Mouse (Mus musculus) heart, embryonic 12.5 days (tissue): ENCODE measurements around the gene Gfpt1. TPM values are rescaled to one million over a fixed set of nuclear protein-coding genes. Genes with fewer than 3 reads are reported as not detected.

Source experiments
- ATAC-seq: fragments of 200-750 bp; cut with Nextera tagmentation; 2 replicates; pipeline ENCODE4 v1.8.0; 2017; ENCODE audit warnings: moderate TSS enrichment, moderate library complexity; ENCODE audit not compliant: insufficient number of reproducible peaks, low FRiP score
- H3K27ac ChIP-seq: fragments of 300-500 bp; sonication (generic); 2 replicates; pipeline ENCODE4 v1.5.1; 2016; ENCODE audit warnings: mild to moderate bottlenecking, moderate library complexity; ENCODE audit not compliant: poor library complexity, severe bottlenecking
- H3K27me3 ChIP-seq: fragments of 300-500 bp; sonication (generic); replicated peaks from 2 replicates; pipeline ENCODE4 v1.6.1; 2016; ENCODE audit warnings: mild to moderate bottlenecking, moderate library complexity
- H3K36me3 ChIP-seq: fragments of 300-500 bp; sonication (generic); 2 replicates; pipeline ENCODE4 v1.6.1; 2016; ENCODE audit warnings: mild to moderate bottlenecking, moderate library complexity
- H3K4me1 ChIP-seq: fragments of 300-500 bp; sonication (generic); replicated peaks from 2 replicates; pipeline ENCODE4 v1.6.1; 2016; ENCODE audit warnings: mild to moderate bottlenecking
- H3K4me2 ChIP-seq: fragments of 300-500 bp; sonication (generic); 2 replicates; pipeline ENCODE4 v1.6.1; 2016; ENCODE audit warnings: mild to moderate bottlenecking, moderate library complexity
- H3K4me3 ChIP-seq: fragments of 300-500 bp; sonication (generic); 2 replicates; pipeline ENCODE4 v1.5.1; 2016; ENCODE audit warnings: mild to moderate bottlenecking
- H3K9ac ChIP-seq: fragments of 300-500 bp; sonication (generic); 2 replicates; pipeline ENCODE4 v1.6.1; 2016; ENCODE audit warnings: mild to moderate bottlenecking, moderate library complexity
- H3K9me3 ChIP-seq: fragments of 300-500 bp; sonication (generic); replicated peaks from 2 replicates; pipeline ENCODE4 v1.6.1; 2016; ENCODE audit warnings: mild to moderate bottlenecking, moderate library complexity
- WGBS: fragments of 180-500 bp; shearing (Covaris S2); methylation state at CpG from one replicate; pipeline ENCODE4 v1.1.7; 2016; 5-methylcytosine and 5-hydroxymethylcytosine counted together
- polyA plus RNA-seq: library from polyadenylated mRNA; unstranded; fragments of >200 nt; fragmentation: Nextera tagmentation; extraction: Ambion mirVana; gene quantifications from 2 replicates; pipeline ENCODE4 v1.2.1, GENCODE M21; 2016

Gene Gfpt1
- 17.7 and 19.3 TPM in 2 replicates for polyA plus RNA-seq

DNA sequence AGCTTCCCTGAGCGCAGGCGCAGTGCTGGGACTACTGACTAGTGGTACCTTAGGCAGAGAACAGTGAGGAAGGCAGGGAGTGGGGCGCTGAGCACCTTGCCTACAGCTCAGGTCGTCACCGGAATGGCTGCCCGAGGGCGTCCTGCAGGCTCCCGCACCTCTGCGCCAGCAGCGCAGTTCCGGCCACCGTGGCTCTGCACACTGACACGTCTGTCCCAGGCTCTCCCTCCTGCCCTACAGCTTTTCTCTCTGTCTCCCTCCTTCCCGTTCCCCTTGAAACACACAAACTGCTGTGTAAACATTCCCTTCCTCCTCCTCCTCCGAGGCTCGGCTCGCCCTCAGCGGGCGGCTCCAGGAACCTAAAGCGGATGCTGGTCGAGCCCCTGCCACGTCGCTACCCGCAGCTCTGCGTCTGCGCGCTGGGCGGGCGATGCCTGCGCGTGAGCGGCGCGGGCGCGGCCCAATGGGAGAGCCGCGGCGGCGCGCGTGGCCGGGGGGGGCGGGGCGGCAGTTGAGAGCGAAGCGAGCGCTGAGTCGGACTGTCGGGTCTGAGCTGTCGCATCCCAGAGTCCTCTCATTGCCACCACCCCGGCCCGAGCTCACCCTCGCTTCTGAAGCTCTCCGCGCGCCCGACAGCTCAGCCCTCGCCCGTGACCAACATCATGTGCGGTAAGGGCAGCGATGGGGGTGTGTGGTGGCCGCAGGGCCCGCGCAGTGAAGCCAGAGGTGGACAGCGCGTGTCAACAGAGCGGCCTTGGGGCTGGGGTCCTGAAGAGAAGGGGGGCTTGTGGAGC is at the start of gene Gfpt1:
TSS of gene Gfpt1 (plus strand) at position 510 of the 794 bp plus-strand sequence.
- H3K27ac ChIP-seq: peak within 1 kb of the TSS; percentile 100
- H3K4me2 ChIP-seq: peak within 1 kb of the TSS; percentile 79
- H3K9ac ChIP-seq: peak within 1 kb of the TSS; percentile 86
- H3K9me3 ChIP-seq: no peaks in the 10 kb centered on the region
- H3K27me3 ChIP-seq: no peaks in the 10 kb centered on the region
- peak; percentile 97 for ATAC-seq
- peaks cover 18% of the 10 kb centered on the region for H3K4me1 ChIP-seq
- H3K36me3 ChIP-seq: no peaks in the 10 kb centered on the region
- under 1% methylated on average over 68 of the region's 68 CpGs for WGBS
- peak within 1 kb of the TSS; percentile 76 for H3K4me3 ChIP-seq

DNA sequence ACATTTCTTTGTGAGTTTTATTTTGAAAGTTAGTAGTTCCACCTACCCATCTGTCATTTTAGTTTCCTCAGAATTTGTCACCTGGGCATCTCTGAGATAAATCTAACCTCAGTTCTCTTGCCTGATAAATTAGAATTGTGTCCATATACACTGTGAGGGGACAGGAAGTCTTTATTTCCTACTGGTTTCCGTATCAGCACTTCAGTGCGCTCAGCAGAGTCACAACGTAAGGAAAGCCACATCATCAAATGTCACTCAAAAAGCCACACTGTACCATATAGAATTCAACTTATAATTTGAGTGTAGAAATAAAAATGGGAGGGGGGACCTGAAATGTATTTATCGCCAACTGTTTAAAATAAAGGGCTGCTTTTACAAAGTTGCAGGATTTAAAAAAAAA is 48.4 kb upstream of the Gfpt1 start:
- Histone ChIP-seq H3K4me2 (no peak overlapping the region), H3K36me3 (peaks cover 29% of the 10 kb centered on the region), H3K27ac (no peak overlapping the region), H3K9me3 (no peaks in the 10 kb centered on the region), H3K4me3 (no peak overlapping the region), H3K27me3 (no peaks in the 10 kb centered on the region), H3K4me1 (peaks cover 40% of the 10 kb centered on the region), H3K9ac (no peak overlapping the region)
- ATAC-seq: no peak
- 64% methylated on average over 4 of the region's 4 CpGs for WGBS

DNA sequence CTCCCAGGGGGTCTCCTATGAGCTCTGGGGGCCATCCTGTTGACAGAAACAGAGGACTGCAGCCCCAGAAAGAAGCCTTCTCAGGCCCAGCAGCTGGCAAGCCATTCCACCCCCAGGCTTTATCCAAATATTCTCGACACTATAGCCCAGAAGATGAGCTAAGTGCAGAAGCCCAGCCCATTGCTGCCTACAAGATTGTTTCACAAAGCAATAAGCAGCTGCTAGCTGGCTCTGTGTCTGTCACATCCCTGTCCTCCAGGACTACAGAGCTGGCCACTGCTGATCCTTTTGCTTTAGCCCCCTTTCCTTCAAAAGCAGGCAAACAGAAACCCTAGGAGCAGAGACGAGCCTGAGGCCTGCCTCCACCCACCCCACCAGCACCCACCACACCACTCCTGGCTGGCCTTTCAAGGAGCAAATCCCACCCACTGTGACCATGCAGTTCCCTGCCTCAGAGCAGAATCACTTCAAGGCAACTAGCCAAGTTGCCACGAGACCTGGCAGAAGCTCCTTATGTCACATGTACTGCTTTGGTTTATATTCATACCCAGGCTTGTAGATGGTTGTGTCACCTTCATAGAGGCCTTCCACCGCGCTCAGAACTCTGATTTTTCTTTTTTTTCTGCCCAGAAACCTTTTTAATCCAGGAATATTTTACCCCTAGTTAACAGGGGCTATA is 45.9 kb upstream of the Gfpt1 start:
- WGBS: 82% methylated on average over 5 of the region's 5 CpGs
- ATAC-seq: no peak
- Histone ChIP-seq H3K9ac (no peak overlapping the region), H3K27ac (no peak overlapping the region), H3K4me2 (no peak overlapping the region), H3K9me3 (no peaks in the 10 kb centered on the region), H3K4me3 (no peak overlapping the region), H3K4me1 (peaks cover 21% of the 10 kb centered on the region), H3K27me3 (no peaks in the 10 kb centered on the region), H3K36me3 (peaks cover 32% of the 10 kb centered on the region)

DNA sequence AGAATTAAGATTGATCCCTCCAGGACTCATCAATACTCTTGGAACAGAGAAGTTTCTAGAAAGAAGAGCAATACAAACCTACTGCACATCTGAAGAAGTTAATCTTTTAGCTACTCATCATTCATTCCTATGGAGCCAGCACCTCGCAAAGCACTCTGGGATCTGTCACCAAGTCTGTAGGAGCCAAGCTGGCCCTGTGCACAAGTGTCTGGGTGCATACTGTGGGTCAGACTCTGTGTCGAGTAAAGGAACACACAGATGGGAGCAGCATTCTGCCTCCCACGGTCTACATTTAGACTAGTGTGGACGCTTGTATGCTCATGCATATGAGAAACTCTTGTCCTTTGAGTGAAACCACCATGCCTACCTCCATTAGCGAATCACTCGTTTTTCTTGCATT is 45.3 kb upstream of the Gfpt1 start:
- WGBS: 86% methylated on average over 6 of the region's 6 CpGs
- H3K36me3 ChIP-seq: peaks cover 32% of the 10 kb centered on the region
- H3K4me1 ChIP-seq: peaks cover 19% of the 10 kb centered on the region
- H3K9ac ChIP-seq: no peak overlapping the region
- no peak overlapping the region for H3K4me3 ChIP-seq
- no peak for ATAC-seq
- H3K27ac ChIP-seq: no peak overlapping the region
- no peaks in the 10 kb centered on the region for H3K9me3 ChIP-seq
- no peak overlapping the region for H3K4me2 ChIP-seq
- no peaks in the 10 kb centered on the region for H3K27me3 ChIP-seq

DNA sequence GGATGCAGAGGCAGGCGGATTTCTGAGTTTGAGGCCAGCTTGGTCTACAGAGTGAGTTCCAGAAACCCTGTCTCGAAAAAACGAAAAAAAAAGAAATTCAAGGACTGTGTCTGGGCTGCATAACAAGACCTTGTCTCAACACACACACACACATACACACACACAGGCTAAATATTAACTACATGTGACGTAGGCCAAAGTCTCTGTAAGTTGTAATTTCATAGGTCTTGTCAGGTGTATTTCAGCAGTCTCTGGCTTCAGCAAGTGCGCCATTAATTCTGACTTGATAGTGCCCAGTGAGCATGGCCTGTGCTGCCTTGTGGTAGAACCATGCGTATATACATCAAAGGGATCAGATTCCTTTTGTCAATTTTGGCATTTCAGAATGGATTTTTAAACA is 40.7 kb upstream of the Gfpt1 start:
- Histone ChIP-seq H3K27ac (no peak overlapping the region), H3K4me3 (no peak overlapping the region), H3K9me3 (peaks cover 6% of the 10 kb centered on the region; the same call in 1 of the 2 replicates), H3K36me3 (peaks cover 22% of the 10 kb centered on the region), H3K9ac (no peak overlapping the region), H3K27me3 (no peaks in the 10 kb centered on the region), H3K4me2 (no peak overlapping the region), H3K4me1 (peaks cover 8% of the 10 kb centered on the region)
- no peak for ATAC-seq
- 87% methylated on average over 6 of the region's 6 CpGs for WGBS

DNA sequence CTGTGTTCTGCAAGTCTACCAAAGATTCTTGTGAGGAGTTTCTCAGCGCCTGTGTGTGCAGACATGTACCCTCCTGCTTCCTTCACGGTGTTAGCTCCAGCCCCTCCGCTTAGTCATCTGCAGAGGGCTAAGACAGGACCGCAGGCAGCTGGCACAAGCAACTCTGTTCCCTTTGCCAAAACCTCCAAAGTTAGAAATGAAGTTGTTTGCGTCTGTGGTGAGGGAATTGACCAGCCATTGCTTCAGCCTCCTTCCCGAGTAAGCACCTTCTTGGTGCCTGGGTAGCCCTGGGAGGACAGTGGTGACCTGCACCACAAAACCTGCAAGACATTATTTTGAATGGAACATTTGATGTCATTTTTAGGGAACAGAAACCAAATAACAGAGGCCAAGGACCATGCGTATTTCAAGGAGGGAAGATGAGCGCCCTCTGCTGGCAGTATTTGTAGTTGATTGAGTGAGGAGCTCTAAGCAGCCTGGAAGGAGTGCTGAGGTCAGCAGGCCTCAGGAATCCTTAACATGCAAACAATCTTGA is 40.1 kb upstream of the Gfpt1 start:
- peaks cover 7% of the 10 kb centered on the region for H3K4me1 ChIP-seq
- 0 out of 2 replicates have a peak overlapping the region, but pooled peaks have one; percentile 20 for H3K27ac ChIP-seq
- no peak overlapping the region for H3K4me2 ChIP-seq
- peak; percentile 68; the same call in 1 of the 2 replicates for ATAC-seq
- no peaks in the 10 kb centered on the region for H3K27me3 ChIP-seq
- WGBS: 47% methylated on average over 8 of the region's 8 CpGs
- H3K36me3 ChIP-seq: peaks cover 17% of the 10 kb centered on the region
- no peak overlapping the region for H3K9ac ChIP-seq
- H3K4me3 ChIP-seq: no peak overlapping the region
- peaks cover 6% of the 10 kb centered on the region; the same call in 1 of the 2 replicates for H3K9me3 ChIP-seq

DNA sequence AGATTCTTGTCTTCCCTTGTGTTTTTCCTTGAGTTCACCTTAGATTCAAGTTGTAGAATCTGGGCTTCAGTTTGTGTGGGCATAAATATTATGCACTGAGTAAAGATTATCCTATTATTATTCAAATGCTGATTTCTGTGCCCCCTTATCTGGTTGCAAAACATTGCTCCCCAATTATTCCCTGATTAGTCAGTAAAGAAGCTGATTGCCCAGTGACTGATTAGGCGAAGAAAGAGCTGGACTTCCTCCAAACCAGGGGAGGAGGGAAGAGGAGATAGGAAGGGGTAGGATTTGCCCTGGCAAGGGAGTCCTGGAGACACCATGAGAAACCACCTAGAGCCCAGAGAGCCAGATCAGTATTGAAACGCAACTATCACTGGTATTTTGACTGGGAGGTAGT is 38.5 kb upstream of the Gfpt1 start:
- no peaks in the 10 kb centered on the region for H3K27me3 ChIP-seq
- no peak overlapping the region for H3K4me3 ChIP-seq
- no peak for ATAC-seq
- WGBS: 50% methylated on average over 2 of the region's 2 CpGs
- H3K9me3 ChIP-seq: peaks cover 6% of the 10 kb centered on the region; the same call in 1 of the 2 replicates
- no peak overlapping the region for H3K27ac ChIP-seq
- H3K9ac ChIP-seq: no peak overlapping the region
- no peak overlapping the region for H3K4me2 ChIP-seq
- H3K4me1 ChIP-seq: peaks cover 7% of the 10 kb centered on the region
- peaks cover 8% of the 10 kb centered on the region for H3K36me3 ChIP-seq

DNA sequence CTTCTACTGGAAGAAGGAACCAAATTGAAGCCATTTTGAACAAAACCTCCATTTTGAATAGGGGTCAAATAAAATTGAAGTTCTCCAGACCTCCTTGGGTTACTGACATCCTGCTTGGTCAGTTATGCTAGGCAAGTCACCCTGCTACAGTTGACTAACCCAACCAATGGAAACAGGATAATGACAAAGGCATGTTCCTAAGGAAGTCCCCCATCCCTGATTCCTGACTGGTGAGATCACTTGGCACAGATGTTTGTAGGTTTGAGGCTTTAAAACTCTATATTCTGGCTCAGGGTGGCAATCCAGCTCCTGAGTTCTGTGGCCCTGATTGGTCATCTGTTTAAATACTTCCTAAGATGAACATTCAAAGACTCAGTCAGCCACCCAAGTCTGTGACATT is 37.1 kb upstream of the Gfpt1 start:
- no peak overlapping the region for H3K27ac ChIP-seq
- no peak overlapping the region for H3K4me3 ChIP-seq
- ATAC-seq: no peak
- H3K9ac ChIP-seq: no peak overlapping the region
- H3K27me3 ChIP-seq: no peaks in the 10 kb centered on the region
- H3K36me3 ChIP-seq: peaks cover 5% of the 10 kb centered on the region; the same call in 1 of the 2 replicates
- H3K9me3 ChIP-seq: peaks cover 6% of the 10 kb centered on the region; the same call in 1 of the 2 replicates
- peaks cover 12% of the 10 kb centered on the region for H3K4me1 ChIP-seq
- no peak overlapping the region for H3K4me2 ChIP-seq

DNA sequence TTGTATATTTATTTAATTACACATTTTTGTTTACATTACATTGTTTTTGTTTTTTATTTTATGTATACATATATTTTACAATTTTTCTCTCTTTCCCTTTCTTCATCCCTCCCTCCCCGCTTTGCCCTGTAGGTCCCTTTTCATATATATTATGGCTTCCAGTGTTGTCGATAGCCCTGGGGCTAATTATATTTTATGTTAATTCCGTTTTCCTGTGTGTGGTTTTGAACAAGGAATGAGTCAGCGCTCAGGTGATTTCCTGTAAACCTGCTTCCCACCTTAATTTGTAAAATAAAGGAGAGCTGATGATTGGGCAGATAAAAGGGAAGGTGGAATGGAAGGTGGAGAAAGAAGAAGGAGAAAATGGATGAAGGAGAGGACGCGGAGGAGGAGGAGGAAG is 33.8 kb upstream of the Gfpt1 start, which contains the start of gene Nfu1:
TSS of gene Nfu1 (plus strand) at position 350 of the 400 bp plus-strand sequence.
- ATAC-seq: no peak
- peak within 1 kb of the TSS; percentile 98 for H3K27ac ChIP-seq
- peaks cover 15% of the 10 kb centered on the region for H3K36me3 ChIP-seq
- peak within 1 kb of the TSS; percentile 98 for H3K9ac ChIP-seq
- H3K9me3 ChIP-seq: peaks cover 6% of the 10 kb centered on the region; the same call in 1 of the 2 replicates
- H3K4me3 ChIP-seq: peak within 1 kb of the TSS; percentile 98
- 78% methylated on average over 6 of the region's 6 CpGs for WGBS
- no peaks in the 10 kb centered on the region for H3K27me3 ChIP-seq
- H3K4me2 ChIP-seq: peak within 1 kb of the TSS; percentile 69
- peaks cover 7% of the 10 kb centered on the region for H3K4me1 ChIP-seq

DNA sequence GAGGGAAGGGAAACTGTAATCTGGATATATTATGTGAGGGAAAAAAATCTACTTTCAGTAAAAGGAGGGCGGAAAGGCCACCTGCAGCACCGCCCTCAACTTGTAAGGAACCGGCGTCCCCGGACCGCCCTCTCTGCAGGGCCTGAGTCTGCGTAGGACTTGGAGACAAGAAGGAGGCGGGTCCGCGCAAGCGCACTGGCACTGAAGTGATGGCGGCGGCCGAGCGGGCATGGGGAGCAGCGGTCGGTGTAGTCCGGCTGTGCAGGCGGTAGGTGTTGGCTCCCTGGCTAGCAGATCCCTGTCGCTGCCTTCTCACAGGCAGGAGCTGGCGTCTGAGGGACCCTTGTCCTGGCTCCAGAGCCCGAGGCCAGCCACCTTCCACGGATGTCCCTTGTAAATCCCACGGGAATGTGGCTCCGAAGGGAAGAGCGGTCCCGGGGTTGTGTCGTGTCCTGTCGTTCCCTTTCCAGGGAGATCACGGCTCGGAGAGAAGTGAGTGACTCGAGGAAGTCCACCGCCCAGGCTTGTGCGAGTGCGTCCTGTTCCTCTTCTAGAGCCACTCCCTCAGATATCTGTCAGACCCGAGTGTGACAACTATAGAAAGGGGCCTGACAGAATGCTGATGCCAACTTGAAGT is 32.8 kb upstream of the Gfpt1 start:
- Histone ChIP-seq H3K9me3 (peaks cover 2% of the 10 kb centered on the region; the same call in 1 of the 2 replicates), H3K36me3 (peaks cover 19% of the 10 kb centered on the region), H3K27me3 (no peaks in the 10 kb centered on the region), H3K9ac (peak overlapping the region; percentile 98), H3K4me2 (peak overlapping the region; percentile 69), H3K4me3 (peak overlapping the region; percentile 98), H3K4me1 (peaks cover 7% of the 10 kb centered on the region), H3K27ac (peak overlapping the region; percentile 98)
- WGBS: under 1% methylated on average over 36 of the region's 36 CpGs
- ATAC-seq: peak; percentile 96

DNA sequence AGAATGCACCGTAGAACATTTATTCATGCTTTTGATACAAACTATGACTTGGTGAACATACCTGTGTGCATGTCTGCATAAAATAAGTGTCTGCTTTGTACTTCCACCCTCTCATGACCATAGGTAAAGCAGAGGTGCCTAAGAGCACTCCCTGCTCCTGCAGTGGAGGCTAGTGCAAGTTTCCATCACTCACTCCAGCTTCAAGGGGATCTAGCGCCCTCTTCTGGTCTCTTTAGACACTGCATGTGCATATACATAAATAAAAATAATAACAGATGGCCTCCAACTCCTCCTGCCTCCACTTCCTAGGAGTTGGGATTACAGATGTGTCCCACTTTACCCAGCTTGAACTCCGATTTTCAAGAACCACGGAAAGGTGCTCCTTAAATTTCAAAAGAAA is 25.7 kb upstream of the Gfpt1 start:
- peaks cover 74% of the 10 kb centered on the region for H3K36me3 ChIP-seq
- peaks cover 8% of the 10 kb centered on the region for H3K9me3 ChIP-seq
- H3K4me3 ChIP-seq: no peak overlapping the region
- no peaks in the 10 kb centered on the region for H3K4me1 ChIP-seq
- no peaks in the 10 kb centered on the region for H3K27me3 ChIP-seq
- H3K27ac ChIP-seq: no peak overlapping the region
- no peak for ATAC-seq
- 58% methylated on average over 4 of the region's 4 CpGs for WGBS
- no peak overlapping the region for H3K4me2 ChIP-seq
- H3K9ac ChIP-seq: no peak overlapping the region
